Mouse (Mus musculus) hindbrain, embryonic 13.5 days (tissue): Measurements from ENCODE around the gene Kcp. TPM values are rescaled to one million over a fixed set of nuclear protein-coding genes. Genes with fewer than 3 reads are reported as not detected.

Source experiments
- ATAC-seq: fragments of 200-750 bp; cut with Nextera tagmentation; 2 replicates; pipeline ENCODE4 v1.8.0; 2017; ENCODE audit warnings: moderate TSS enrichment; ENCODE audit not compliant: low FRiP score
- H3K27ac ChIP-seq: fragments of 300-500 bp; sonication (generic); 2 replicates; pipeline ENCODE4 v1.5.1; 2015; ENCODE audit warnings: inconsistent platforms, mild to moderate bottlenecking, moderate library complexity
- H3K27me3 ChIP-seq: fragments of 300-500 bp; sonication (generic); 2 replicates; pipeline ENCODE4 v1.6.1; 2015; ENCODE audit warnings: mild to moderate bottlenecking, inconsistent platforms
- H3K36me3 ChIP-seq: fragments of 300-500 bp; sonication (generic); 2 replicates; pipeline ENCODE4 v1.6.1; 2015; ENCODE audit warnings: mild to moderate bottlenecking, inconsistent platforms
- H3K4me1 ChIP-seq: fragments of 300-500 bp; sonication (generic); replicated peaks from 2 replicates; pipeline ENCODE4 v1.6.1; 2015; ENCODE audit warnings: inconsistent platforms
- H3K4me2 ChIP-seq: fragments of 300-500 bp; sonication (generic); 2 replicates; pipeline ENCODE4 v1.6.1; 2015; ENCODE audit warnings: inconsistent platforms, mild to moderate bottlenecking, moderate library complexity
- H3K4me3 ChIP-seq: fragments of 300-500 bp; sonication (generic); 2 replicates; pipeline ENCODE4 v1.5.1; 2015; ENCODE audit warnings: mild to moderate bottlenecking, inconsistent platforms
- H3K9ac ChIP-seq: fragments of 300-500 bp; sonication (generic); 2 replicates; pipeline ENCODE4 v1.6.1; 2015; ENCODE audit warnings: mild to moderate bottlenecking, inconsistent platforms
- H3K9me3 ChIP-seq: fragments of 300-500 bp; sonication (generic); 2 replicates; pipeline ENCODE4 v1.6.1; 2016; ENCODE audit warnings: inconsistent platforms
- WGBS: fragments of 180-500 bp; shearing (Covaris S2); methylation state at CpG from one replicate; pipeline ENCODE4 v1.1.7; 2015; 5-methylcytosine and 5-hydroxymethylcytosine counted together
- polyA plus RNA-seq: library from polyadenylated mRNA; unstranded; fragments of >200 nt; fragmentation: Nextera tagmentation; extraction: Ambion mirVana; gene quantifications from 2 replicates; pipeline ENCODE4 v1.2.1, GENCODE M21; 2015

Gene Kcp
- polyA plus RNA-seq, 1 experiment from 2014 or later = 20.1 TPM

DNA sequence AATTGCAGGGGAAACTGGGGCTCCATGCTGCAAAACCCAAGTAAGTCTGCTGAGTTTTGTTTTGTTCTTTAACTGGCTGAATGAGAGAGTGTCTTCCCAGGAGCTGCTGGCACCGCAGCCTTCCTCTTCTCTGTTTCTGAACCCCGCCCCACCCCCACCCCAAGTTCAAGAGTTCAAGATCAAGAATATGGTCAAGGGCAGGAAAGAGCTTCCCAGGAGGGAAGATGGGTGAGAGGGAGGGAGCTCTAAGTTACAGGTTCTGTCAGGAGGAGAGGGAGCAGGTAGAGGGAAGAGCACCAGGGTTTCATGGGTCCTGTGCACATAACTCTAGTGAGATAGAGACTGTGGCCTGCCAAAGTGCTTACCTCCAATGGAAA lies 21.7 kb upstream of the Kcp start:
- Histone ChIP-seq H3K36me3 (no peaks in the 10 kb centered on the region), H3K4me3 (no peak overlapping the region), H3K27ac (no peak overlapping the region), H3K4me2 (no peak overlapping the region), H3K27me3 (peaks cover 69% of the 10 kb centered on the region), H3K9me3 (no peaks in the 10 kb centered on the region), H3K9ac (no peak overlapping the region), H3K4me1 (peaks cover 31% of the 10 kb centered on the region)
- ATAC-seq = no peak
- WGBS = 43% methylated on average over 2 of the region's 2 CpGs

DNA sequence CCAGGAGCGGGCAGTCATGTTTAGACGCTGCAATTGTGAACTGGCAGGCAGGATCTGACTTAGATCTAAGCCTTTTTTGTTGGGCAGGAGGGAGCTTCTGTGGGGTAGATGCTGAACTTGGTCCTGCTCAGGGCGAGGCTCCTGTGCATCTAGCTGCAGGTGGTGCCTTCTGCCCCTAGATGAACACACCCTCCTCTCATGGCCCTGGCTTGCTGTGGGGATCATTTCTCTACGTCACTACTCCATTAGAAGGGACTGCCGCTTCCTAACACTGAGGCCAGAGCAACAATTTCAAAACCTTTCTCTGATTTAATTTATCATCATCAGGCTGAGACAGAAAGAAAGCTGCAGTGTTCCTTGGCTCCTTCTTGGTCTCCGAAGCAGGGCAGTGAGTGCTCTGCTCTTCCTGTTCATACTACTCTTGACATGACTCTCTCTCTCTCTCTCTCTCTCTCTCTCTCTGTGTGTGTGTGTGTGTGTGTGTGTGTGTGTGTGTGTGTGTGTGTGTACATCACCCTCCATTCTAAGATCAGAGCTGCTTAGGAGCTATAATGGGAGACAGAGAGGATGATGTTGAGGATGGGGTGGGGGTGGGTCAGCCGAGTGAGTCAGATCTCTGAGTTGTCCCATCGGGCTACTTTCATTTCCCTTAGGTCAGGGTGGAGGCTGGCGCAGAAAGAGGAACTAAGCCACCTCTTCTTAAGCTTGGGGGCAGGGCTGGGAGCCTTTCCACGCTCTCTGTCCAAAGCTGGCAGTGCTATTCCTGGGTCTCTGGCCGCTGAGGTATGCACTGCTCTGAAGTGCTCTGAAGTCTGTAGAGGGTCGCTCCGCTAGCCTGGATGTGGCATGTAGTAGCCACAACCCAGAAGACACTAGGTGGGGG lies 21.1 kb upstream of the Kcp start:
- no peak overlapping the region; the same call in 1 of the 2 replicates for H3K4me2 ChIP-seq
- 26% methylated on average over 13 of the region's 13 CpGs for WGBS

DNA sequence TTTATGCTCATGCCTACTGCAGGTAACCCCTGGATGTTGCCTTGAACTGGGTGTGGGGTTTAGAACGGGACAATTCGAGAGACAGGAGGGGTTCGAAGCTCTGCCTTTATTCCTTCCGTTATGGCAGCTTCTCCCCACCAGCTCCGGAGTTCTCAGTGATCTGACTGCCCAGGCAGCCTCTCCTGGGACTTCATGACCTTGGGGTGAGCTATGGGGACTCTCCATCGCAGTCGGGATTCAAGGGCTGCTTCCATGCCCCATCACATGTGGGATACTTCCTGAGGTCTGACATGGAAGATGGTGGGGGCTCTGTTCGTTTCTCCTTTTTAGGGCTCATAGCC lies 20.4 kb upstream of the Kcp start:
- 12% methylated on average over 8 of the region's 8 CpGs for WGBS
- Histone ChIP-seq H3K4me1 (peaks cover 31% of the 10 kb centered on the region), H3K9ac (no peak overlapping the region), H3K27me3 (peaks cover 82% of the 10 kb centered on the region), H3K9me3 (no peaks in the 10 kb centered on the region), H3K36me3 (no peaks in the 10 kb centered on the region), H3K27ac (no peak overlapping the region), H3K4me2 (peak overlapping the region; percentile 92), H3K4me3 (peak overlapping the region; percentile 50; the same call in 1 of the 2 replicates)
- no peak for ATAC-seq

More for the DNA sequence above, 21.1 kb upstream of the Kcp start:
- H3K9ac ChIP-seq = no peak overlapping the region
- H3K9me3 ChIP-seq = no peaks in the 10 kb centered on the region
- no peak overlapping the region for H3K4me3 ChIP-seq
- no peaks in the 10 kb centered on the region for H3K36me3 ChIP-seq
- no peak overlapping the region for H3K27ac ChIP-seq
- peaks cover 31% of the 10 kb centered on the region for H3K4me1 ChIP-seq
- no peak for ATAC-seq
- H3K27me3 ChIP-seq = peaks cover 76% of the 10 kb centered on the region

DNA sequence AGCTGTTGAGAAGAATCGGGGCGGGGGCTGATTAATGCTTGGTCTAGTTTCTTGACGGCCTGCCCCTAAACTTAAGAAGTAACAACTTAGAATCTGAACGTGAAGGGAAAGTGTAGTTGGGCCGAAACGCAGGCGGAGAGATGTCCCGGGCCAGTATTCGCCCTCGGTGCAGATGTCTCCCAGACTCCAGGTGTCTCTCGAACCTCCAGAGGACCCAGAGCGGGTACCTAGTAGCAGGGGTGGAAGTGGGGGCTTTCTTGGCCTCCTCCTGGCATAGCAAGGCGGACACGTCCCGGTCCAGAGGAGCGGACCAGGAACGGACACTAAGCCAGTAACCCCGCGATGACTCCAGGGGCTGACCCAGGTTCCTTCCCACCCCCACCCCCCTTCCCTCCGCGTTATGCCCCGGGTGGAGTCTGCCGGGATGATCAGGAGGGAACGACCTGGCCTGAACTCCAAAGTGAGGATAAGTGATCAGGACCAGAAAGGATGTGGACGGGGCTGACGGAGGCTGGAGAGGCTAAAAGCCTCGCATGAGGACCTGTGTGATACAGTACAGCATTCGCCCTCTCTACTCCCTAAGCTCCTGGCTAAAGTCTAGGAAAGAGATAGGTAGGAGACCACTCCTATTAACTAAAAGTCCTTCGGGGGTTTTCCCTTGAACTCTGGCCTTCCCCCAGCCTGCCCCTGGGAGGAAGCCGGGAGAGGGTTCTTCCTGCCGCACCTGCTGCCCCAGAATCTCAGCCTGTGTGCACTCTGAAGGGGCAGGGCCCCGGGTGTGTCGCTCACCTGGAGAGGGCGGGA lies 19.8 kb upstream of the Kcp start:
- no peak overlapping the region for H3K27ac ChIP-seq
- no peaks in the 10 kb centered on the region for H3K36me3 ChIP-seq
- ATAC-seq = no peak
- H3K9ac ChIP-seq = peak overlapping the region; percentile 67; the same call in 1 of the 2 replicates
- no peaks in the 10 kb centered on the region for H3K9me3 ChIP-seq
- peak overlapping the region; percentile 92 for H3K4me2 ChIP-seq
- WGBS = 5% methylated on average over 34 of the region's 34 CpGs
- H3K4me3 ChIP-seq = peak overlapping the region; percentile 50
- H3K27me3 ChIP-seq = peaks cover 83% of the 10 kb centered on the region
- peaks cover 31% of the 10 kb centered on the region for H3K4me1 ChIP-seq

DNA sequence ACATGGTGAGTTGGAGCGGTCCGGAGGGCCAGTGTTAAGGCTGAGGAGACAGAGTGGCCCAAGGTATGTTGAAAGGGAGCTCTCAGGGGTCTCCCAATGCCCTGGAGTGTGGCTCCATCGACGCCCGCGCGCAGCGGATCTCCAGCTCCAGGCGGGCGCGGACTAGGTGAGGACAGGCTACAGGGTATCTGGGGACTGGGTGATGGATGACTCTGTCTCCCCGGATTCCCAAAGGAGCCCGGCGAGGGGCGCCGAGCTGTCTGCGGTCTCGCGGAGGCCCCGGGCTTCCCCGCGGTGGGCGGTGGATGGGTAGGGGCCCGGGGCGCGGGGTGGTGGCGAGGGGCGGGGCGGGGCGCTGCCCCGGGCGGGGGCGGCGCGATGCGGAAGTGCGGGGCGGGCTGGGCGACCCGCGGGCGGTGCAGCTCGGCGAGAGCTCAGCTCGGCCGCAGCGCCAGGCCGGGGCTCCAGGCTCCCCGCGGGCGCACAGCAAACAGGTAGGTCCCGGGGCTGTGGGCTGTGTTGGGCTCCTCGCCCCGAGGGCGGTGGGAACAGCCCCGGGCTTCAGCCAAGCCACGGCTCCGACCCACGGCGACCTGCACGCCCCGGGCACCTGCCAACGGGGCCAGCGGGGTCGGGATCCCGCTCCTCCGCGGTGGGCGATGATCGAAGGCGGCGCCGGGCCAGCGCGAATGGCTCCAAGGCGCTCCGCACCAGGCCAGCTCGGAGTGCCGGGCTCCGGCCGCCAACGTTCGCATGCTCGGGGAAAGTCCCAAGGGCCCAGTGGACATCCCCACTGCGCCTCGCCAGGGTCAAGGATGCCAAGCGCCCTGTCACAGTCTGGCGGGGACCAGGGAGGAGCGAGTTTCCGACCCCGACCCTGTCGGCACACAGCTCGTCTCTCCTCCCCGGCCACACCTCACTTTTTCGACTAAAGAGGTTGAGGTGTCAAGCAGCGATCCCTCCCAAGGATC lies 18.8 kb upstream of the Kcp start, which contains the start of gene Irf5:
Irf5 (plus strand) TSS at position 345 of the 971 bp plus-strand sequence.
- peak within 1 kb of the TSS; percentile 50 for H3K4me3 ChIP-seq
- peak within 1 kb of the TSS; percentile 67 for H3K9ac ChIP-seq
- no peaks in the 10 kb centered on the region for H3K9me3 ChIP-seq
- no peaks in the 10 kb centered on the region for H3K36me3 ChIP-seq
- peaks cover 31% of the 10 kb centered on the region for H3K4me1 ChIP-seq
- peaks cover 87% of the 10 kb centered on the region for H3K27me3 ChIP-seq
- under 1% methylated on average over 74 of the region's 96 CpGs for WGBS
- ATAC-seq = peak; percentile 79
- peak within 1 kb of the TSS; percentile 92 for H3K4me2 ChIP-seq
- no peak within 1 kb of the TSS for H3K27ac ChIP-seq

DNA sequence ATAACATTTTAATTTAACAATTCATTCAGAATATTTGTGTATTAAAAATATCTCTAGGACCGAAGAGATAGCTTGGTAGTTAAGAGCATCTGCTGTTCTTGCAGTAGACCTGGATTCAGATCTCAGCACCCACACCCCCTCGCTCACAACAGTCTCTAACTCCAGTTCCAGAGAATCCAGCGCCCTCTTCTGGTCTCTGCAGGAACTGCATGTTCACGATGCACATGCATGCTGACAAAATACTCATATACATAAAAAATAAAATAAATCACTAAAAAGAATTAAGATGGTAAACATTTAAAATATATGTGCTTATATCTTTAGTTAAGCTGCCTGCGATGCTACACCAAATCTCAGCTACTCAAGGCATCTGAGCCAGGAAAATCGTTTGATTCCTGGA lies 17.5 kb upstream of the Kcp start:
- no peak overlapping the region for H3K4me3 ChIP-seq
- WGBS = 68% methylated on average over 6 of the region's 6 CpGs
- H3K4me2 ChIP-seq = no peak overlapping the region
- peaks cover 31% of the 10 kb centered on the region for H3K4me1 ChIP-seq
- no peak overlapping the region for H3K9ac ChIP-seq
- ATAC-seq = no peak
- H3K27ac ChIP-seq = no peak overlapping the region
- no peaks in the 10 kb centered on the region for H3K36me3 ChIP-seq
- no peaks in the 10 kb centered on the region for H3K9me3 ChIP-seq
- H3K27me3 ChIP-seq = peaks cover 84% of the 10 kb centered on the region

DNA sequence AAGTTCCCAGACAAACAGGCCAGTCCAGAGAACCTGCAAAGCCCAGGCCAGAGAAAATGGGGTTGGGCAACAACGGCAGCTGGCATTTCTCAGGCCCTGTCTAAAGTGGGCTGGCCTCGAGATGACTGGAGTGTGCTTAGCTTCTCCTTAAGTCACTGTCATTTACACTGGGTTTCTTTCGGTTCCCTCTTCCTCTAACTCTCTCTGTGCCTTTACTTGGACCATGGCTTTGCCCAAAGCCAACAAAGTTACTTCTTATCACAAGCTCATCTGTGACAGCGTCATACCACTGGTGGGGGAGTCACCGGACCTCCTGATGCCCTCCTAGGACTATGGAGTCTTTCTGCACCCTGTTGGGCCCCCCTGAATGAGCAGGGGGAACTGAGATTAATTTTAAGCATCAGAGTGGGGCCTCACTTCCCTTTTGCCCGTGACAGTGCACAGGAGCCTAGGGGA lies 16.3 kb upstream of the Kcp start:
- H3K4me3 ChIP-seq = no peak overlapping the region
- no peaks in the 10 kb centered on the region for H3K36me3 ChIP-seq
- H3K4me1 ChIP-seq = peaks cover 28% of the 10 kb centered on the region
- no peaks in the 10 kb centered on the region for H3K9me3 ChIP-seq
- peaks cover 73% of the 10 kb centered on the region for H3K27me3 ChIP-seq
- no peak overlapping the region for H3K9ac ChIP-seq
- no peak overlapping the region for H3K27ac ChIP-seq
- H3K4me2 ChIP-seq = no peak overlapping the region
- ATAC-seq = no peak
- 76% methylated on average over 6 of the region's 6 CpGs for WGBS

DNA sequence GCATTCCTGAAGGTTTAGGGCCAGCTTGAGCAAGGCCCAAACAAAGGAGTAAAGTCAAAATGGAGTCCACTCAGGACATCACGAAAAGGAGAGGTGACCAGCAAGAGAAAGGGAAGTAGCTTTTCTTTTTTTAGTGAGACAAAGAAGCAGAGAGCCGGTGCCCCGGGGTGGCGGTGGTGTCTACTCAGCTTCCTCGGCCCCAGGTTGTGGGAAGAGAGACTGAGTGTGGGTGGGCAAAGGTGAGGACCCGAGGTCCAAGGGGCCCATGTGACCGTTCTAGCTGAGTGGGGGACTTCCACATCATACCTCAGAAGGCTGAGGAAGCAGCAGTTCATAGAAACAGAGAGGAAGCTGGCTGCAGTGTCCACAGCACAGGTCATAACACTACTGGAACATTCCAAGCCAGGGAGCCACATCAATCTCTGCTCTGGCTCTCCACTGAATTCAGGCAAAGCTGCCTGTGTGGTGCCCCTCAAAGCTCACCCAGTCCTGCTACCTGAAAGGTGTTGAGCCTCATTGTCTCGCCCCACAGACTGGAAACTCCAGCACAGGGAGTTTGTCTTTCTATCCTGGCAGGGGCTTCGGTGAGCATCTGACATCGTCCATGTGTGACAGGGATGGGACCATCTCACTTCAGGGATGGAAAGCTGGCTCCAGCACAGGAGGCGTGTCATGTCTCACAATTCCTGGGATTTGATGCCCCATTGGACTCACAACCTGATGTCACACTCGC lies 15.7 kb upstream of the Kcp start:
- Histone ChIP-seq H3K4me1 (peaks cover 25% of the 10 kb centered on the region), H3K27ac (no peak overlapping the region), H3K9ac (no peak overlapping the region), H3K4me2 (no peak overlapping the region), H3K27me3 (peaks cover 67% of the 10 kb centered on the region), H3K9me3 (no peaks in the 10 kb centered on the region), H3K4me3 (no peak overlapping the region), H3K36me3 (no peaks in the 10 kb centered on the region)
- WGBS = 76% methylated on average over 12 of the region's 12 CpGs
- no peak for ATAC-seq

DNA sequence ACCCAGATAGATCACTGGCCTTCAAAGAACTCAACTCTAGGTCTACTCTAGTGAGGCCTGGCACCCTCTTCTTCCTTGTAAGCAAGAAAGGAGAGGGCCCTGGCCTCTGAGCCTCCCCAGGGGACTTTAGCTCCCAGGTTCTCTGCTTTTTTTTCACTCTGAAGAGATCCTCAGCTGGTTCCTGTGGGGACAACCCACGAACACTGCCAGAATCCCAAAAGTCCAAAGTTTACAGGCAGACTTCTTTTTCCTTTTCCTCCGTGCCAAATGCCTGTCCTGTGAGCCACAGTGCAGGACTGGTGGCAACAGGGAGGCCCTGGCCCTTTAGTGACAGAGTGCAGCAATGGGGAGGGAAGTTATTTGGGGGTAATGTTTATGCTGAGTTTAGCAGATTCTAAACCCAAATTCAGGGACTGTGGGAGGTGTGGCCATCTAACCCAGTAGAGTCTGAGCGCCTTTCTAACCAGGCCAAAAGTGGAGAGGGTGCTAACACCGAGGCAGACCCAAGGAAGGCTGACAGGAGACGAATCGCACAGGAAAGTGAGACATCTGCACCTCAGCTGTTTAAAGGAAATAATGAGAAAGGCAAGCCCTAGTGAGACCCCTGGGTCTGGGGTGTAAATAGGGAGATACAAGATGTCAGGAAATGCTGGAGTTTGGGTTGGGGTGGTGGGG lies 15.0 kb upstream of the Kcp start:
- Histone ChIP-seq H3K9ac (no peak overlapping the region), H3K4me1 (peaks cover 18% of the 10 kb centered on the region), H3K9me3 (no peaks in the 10 kb centered on the region), H3K4me3 (no peak overlapping the region), H3K27ac (no peak overlapping the region), H3K4me2 (no peak overlapping the region), H3K27me3 (peaks cover 66% of the 10 kb centered on the region), H3K36me3 (no peaks in the 10 kb centered on the region)
- 80% methylated on average over 6 of the region's 6 CpGs for WGBS
- no peak for ATAC-seq

DNA sequence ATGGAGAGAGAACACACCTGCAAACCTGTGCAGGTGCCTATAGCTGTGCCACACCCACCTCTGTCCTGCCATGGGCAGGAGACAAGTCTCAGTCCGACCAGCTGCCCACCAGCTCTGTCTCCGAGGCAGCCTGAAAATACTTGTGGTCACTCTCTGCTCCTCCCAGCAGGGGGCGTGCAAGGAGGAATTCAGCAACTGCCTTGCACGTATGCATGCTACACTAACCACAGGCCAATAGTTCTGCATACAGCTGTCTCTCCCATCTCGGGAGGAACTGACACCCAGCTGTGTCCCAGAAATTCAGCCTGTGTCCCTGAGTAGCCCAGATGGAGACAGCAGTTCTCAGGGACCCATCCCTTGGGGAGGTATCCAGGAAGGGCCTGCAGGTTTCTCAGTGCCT lies 9.4 kb upstream of the Kcp start:
- Histone ChIP-seq H3K9me3 (no peaks in the 10 kb centered on the region), H3K4me1 (peaks cover 9% of the 10 kb centered on the region), H3K27ac (no peak overlapping the region), H3K27me3 (peaks cover 38% of the 10 kb centered on the region), H3K9ac (no peak overlapping the region), H3K4me2 (no peak overlapping the region), H3K36me3 (no peaks in the 10 kb centered on the region), H3K4me3 (no peak overlapping the region)
- WGBS = 10% methylated on average over 5 of the region's 5 CpGs
- ATAC-seq = no peak

DNA sequence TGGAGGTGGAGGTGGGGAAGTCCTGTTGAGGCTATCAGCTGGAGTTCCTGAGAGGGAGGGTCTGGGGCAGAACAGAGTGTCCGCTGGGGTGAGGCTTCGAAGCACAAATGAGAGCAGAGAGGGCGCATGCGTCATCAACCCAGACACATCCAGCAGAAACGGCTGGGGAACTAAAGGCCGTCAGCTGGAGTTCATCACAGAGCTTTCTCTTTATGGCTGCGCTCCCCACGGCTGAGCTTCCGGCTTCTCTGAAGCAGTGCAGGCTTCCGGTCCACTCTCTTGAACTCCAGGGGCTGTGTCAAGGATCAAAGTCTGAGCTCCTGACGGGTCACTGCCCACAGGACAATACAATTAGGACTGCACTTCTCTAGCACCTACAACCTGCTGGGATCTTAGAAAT lies 5.5 kb upstream of the Kcp start:
- H3K27ac ChIP-seq = no peak overlapping the region
- no peak overlapping the region for H3K9ac ChIP-seq
- H3K4me1 ChIP-seq = peaks cover 9% of the 10 kb centered on the region
- no peaks in the 10 kb centered on the region for H3K36me3 ChIP-seq
- peak; percentile 78 for ATAC-seq
- no peaks in the 10 kb centered on the region for H3K9me3 ChIP-seq
- peaks cover 54% of the 10 kb centered on the region for H3K27me3 ChIP-seq
- WGBS = 0% methylated on average over 11 of the region's 11 CpGs
- H3K4me3 ChIP-seq = 0 out of 2 replicates have a peak overlapping the region, but pooled peaks have one; percentile 8
- H3K4me2 ChIP-seq = peak overlapping the region; percentile 47
